Mouse (Mus musculus) MEL (cell line): ENCODE measurements at regions not wholly inside any gene's neighbourhood (a gene's known extent, or its start where the extent isn't known, plus 50 kb on each side); places are given as distances from the start of the nearest gene placed in this dataset.

Source experiments
- DNase-seq: peaks from one replicate; pipeline ENCODE4 v3.0.0; 2011; ENCODE audit warnings: low read depth, low spot score
- H3K27ac ChIP-seq: 2 replicates; pipeline ENCODE4 v1.5.1; 2012; ENCODE audit warnings: low read depth, mild to moderate bottlenecking, control low read depth, low read length, moderate library complexity; ENCODE audit not compliant: control insufficient read depth
- H3K27me3 ChIP-seq, 2 experiments: fragments of 150-350 bp in 1 of 2; sonication (generic) in 1 of 2; 2 replicates each; pipeline ENCODE4 v1.6.1; 2012; ENCODE audit warnings: low read length in 2 of 2, mild to moderate bottlenecking in 2 of 2, improper control_type of control experiment in 1 of 2, moderate library complexity in 1 of 2; ENCODE audit not compliant: insufficient read depth in 2 of 2, control insufficient read depth in 1 of 2
- H3K36me3 ChIP-seq, 2 experiments: 2 replicates each; pipeline ENCODE4 v1.6.1; 2012 to 2014; ENCODE audit warnings: low read length in 2 of 2, improper control_type of control experiment in 1 of 2, inconsistent platforms in 1 of 2, mild to moderate bottlenecking in 1 of 2; ENCODE audit not compliant: insufficient read depth in 2 of 2, control insufficient read depth in 1 of 2
- H3K4me1 ChIP-seq, 2 experiments: fragments of 150-350 bp in 1 of 2; sonication (generic) in 1 of 2; 2 replicates each; pipeline ENCODE4 v1.6.1; 2012; ENCODE audit warnings: low read length in 2 of 2, improper control_type of control experiment in 1 of 2, mild to moderate bottlenecking in 1 of 2; ENCODE audit not compliant: insufficient read depth in 2 of 2, control insufficient read depth in 1 of 2
- H3K4me3 ChIP-seq, 2 experiments: fragments of 150-350 bp in 1 of 2; sonication (generic) in 1 of 2; 2 replicates each; pipeline ENCODE4 v1.5.1; 2012; ENCODE audit warnings: low read depth in 2 of 2, low read length in 2 of 2, mild to moderate bottlenecking in 2 of 2, moderate library complexity in 2 of 2, control low read depth in 1 of 2, improper control_type of control experiment in 1 of 2; ENCODE audit not compliant: control insufficient read depth in 1 of 2, insufficient read depth in 1 of 2
- H3K79me2 ChIP-seq: 2 replicates; pipeline ENCODE4 v1.6.1; 2012; ENCODE audit warnings: mild to moderate bottlenecking, low read length, moderate library complexity; ENCODE audit not compliant: control insufficient read depth, poor library complexity, insufficient read depth
- H3K9ac ChIP-seq: 2 replicates; pipeline ENCODE4 v1.6.1; 2012; ENCODE audit warnings: low read depth, mild to moderate bottlenecking, control low read depth, low read length, moderate library complexity; ENCODE audit not compliant: control insufficient read depth, poor library complexity, severe bottlenecking
- H3K9me3 ChIP-seq: fragments of 150-350 bp; sonication (generic); replicated peaks from 2 replicates; pipeline ENCODE4 v1.6.1; 2012; ENCODE audit warnings: mild to moderate bottlenecking, low read length, improper control_type of control experiment, moderate library complexity; ENCODE audit not compliant: insufficient read depth
- BHLHE40 ChIP-seq: IDR thresholded peaks from 2 replicates; pipeline ENCODE4 v1.6.1; 2012; ENCODE audit warnings: low read depth, mild to moderate bottlenecking, inconsistent platforms, low read length, improper control_type of control experiment, borderline replicate concordance
- CHD1 ChIP-seq: IDR thresholded peaks from 2 replicates; pipeline ENCODE4 v1.6.1; 2012; ENCODE audit warnings: low read depth, mild to moderate bottlenecking, inconsistent platforms, low read length, improper control_type of control experiment
- CTCF ChIP-seq, 3 experiments: IDR thresholded peaks in 2 of 3; conservative IDR thresholded peaks in 1 of 3; 2 replicates each; pipeline ENCODE4 v1.5.1; 2011 to 2012; ENCODE audit warnings: low read length in 3 of 3, low read depth in 2 of 3, mild to moderate bottlenecking in 2 of 3, improper control_type of control experiment in 1 of 3, inconsistent platforms in 1 of 3, mixed read lengths in 1 of 3, moderate library complexity in 1 of 3; ENCODE audit not compliant: control insufficient read depth in 1 of 3, insufficient read depth in 1 of 3, poor library complexity in 1 of 3, severe bottlenecking in 1 of 3
- E2F4 ChIP-seq: IDR thresholded peaks from 2 replicates; pipeline ENCODE4 v1.6.1; 2011; ENCODE audit warnings: low read depth, low read length, improper control_type of control experiment, borderline replicate concordance
- ELF1 ChIP-seq: IDR thresholded peaks from 2 replicates; pipeline ENCODE4 v1.6.1; 2014; ENCODE audit warnings: low read depth, mild to moderate bottlenecking, inconsistent platforms, low read length, improper control_type of control experiment, moderate library complexity
- JUND ChIP-seq: IDR thresholded peaks from 2 replicates; pipeline ENCODE4 v1.6.1; 2011; ENCODE audit warnings: low read depth, mild to moderate bottlenecking, improper control_type of control experiment, low read length
- MAFK ChIP-seq: IDR thresholded peaks from 2 replicates; pipeline ENCODE4 v1.6.1; 2011; ENCODE audit warnings: low read depth, mild to moderate bottlenecking, low read length, improper control_type of control experiment, borderline replicate concordance
- MAZ ChIP-seq: IDR thresholded peaks from 2 replicates; pipeline ENCODE4 v1.6.1; 2012; ENCODE audit warnings: low read depth, mild to moderate bottlenecking, inconsistent platforms, low read length, improper control_type of control experiment
- MXI1 ChIP-seq: IDR thresholded peaks from 2 replicates; pipeline ENCODE4 v1.6.1; 2011; ENCODE audit warnings: mild to moderate bottlenecking, low read depth, low read length, improper control_type of control experiment
- NRF1 ChIP-seq: IDR thresholded peaks from 2 replicates; pipeline ENCODE4 v1.6.1; 2014; ENCODE audit warnings: low read depth, mild to moderate bottlenecking, inconsistent platforms, low read length, improper control_type of control experiment, moderate library complexity; ENCODE audit not compliant: poor library complexity, insufficient read depth, severe bottlenecking
- RAD21 ChIP-seq: IDR thresholded peaks from 2 replicates; pipeline ENCODE4 v1.6.1; 2011; ENCODE audit warnings: mild to moderate bottlenecking, low read depth, low read length, improper control_type of control experiment
- SIN3A ChIP-seq: IDR thresholded peaks from 2 replicates; pipeline ENCODE4 v1.6.1; 2012; ENCODE audit warnings: low read length, improper control_type of control experiment, inconsistent platforms
- SMC3 ChIP-seq: IDR thresholded peaks from 2 replicates; pipeline ENCODE4 v1.6.1; 2011; ENCODE audit warnings: low read depth, low read length, improper control_type of control experiment
- TAL1 ChIP-seq: IDR thresholded peaks from 2 replicates; pipeline ENCODE4 v1.6.1; 2012; ENCODE audit warnings: mild to moderate bottlenecking, inconsistent platforms, low read length, moderate library complexity, mixed read lengths
- TBP ChIP-seq: IDR thresholded peaks from 2 replicates; pipeline ENCODE4 v1.8.0; 2011; ENCODE audit warnings: low read depth, low read length, improper control_type of control experiment
- TCF12 ChIP-seq: IDR thresholded peaks from 2 replicates; pipeline ENCODE4 v1.6.1; 2014; ENCODE audit warnings: low read depth, mild to moderate bottlenecking, inconsistent platforms, low read length, improper control_type of control experiment, moderate library complexity
- USF1 ChIP-seq: IDR thresholded peaks from 2 replicates; pipeline ENCODE4 v1.6.1; 2014; ENCODE audit warnings: low read depth, mild to moderate bottlenecking, inconsistent platforms, low read length, improper control_type of control experiment, moderate library complexity
- ZC3H11A ChIP-seq: IDR thresholded peaks from 2 replicates; pipeline ENCODE4 v1.6.1; 2012; ENCODE audit warnings: low read depth, mild to moderate bottlenecking, inconsistent platforms, low read length, improper control_type of control experiment
- ZKSCAN1 ChIP-seq: IDR thresholded peaks from 2 replicates; pipeline ENCODE4 v1.6.1; 2012; ENCODE audit warnings: low read depth, mild to moderate bottlenecking, inconsistent platforms, low read length, improper control_type of control experiment, moderate library complexity
- ZNF384 ChIP-seq: IDR thresholded peaks from 2 replicates; pipeline ENCODE4 v1.6.1; 2012; ENCODE audit warnings: low read depth, mild to moderate bottlenecking, inconsistent platforms, low read length, improper control_type of control experiment

DNA sequence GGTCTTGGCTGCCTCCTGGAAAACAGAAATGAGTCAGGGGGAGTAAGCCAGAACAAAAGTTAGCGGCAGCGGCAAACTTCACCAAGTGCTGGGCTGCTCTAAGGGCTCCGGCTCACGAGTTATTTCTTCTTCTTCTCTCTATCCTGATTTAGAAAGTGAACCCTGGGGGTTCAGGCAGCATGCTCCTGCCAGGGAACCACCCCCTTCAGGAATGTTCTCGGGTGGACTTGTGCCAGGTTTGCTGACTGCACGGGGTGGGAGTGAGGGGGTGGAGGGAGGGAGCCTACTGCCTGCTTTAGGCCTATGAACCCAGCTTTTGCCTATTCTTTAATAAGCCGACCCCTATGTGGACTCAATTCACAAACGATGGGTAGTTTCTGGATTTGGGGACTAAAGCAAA is 148.6 kb downstream of the Dll1 start:
- no peaks in the 10 kb centered on the region for H3K36me3 ChIP-seq
- TF ChIP-seq CHD1, result no peak
- TF ChIP-seq E2F4, result no peak
- TF ChIP-seq MXI1, result no peak
- TF ChIP-seq JUND, result no peak
- no peak for TF ChIP-seq TBP
- no peak for TF ChIP-seq ZKSCAN1
- no peak for TF ChIP-seq NRF1
- TF ChIP-seq ZNF384, result no peak
- TF ChIP-seq ZC3H11A, result no peak
- TF ChIP-seq MAFK, result no peak
- TF ChIP-seq USF1, result no peak
- no peak for TF ChIP-seq SMC3
- TF ChIP-seq ELF1, result no peak
- TF ChIP-seq BHLHE40, result no peak
- no peak for TF ChIP-seq CTCF (IDR thresholded peaks at IDR 0.05 in 2 of 3, conservative IDR thresholded peaks at IDR 0.05 in 1 of 3; ENCODE audit: control insufficient read depth in 1 of 3, insufficient read depth in 1 of 3, low read depth in 2 of 3, low read length in 3 of 3, poor library complexity in 1 of 3, severe bottlenecking in 1 of 3)
- no peak for DNase-seq
- no peaks in the 10 kb centered on the region for H3K79me2 ChIP-seq
- H3K9me3 ChIP-seq, result no peaks in the 10 kb centered on the region
- no peak overlapping the region for H3K4me3 ChIP-seq
- no peak overlapping the region for H3K9ac ChIP-seq
- no peaks in the 10 kb centered on the region for H3K27me3 ChIP-seq
- H3K4me1 ChIP-seq, result no peaks in the 10 kb centered on the region
- H3K27ac ChIP-seq, result no peak overlapping the region

DNA sequence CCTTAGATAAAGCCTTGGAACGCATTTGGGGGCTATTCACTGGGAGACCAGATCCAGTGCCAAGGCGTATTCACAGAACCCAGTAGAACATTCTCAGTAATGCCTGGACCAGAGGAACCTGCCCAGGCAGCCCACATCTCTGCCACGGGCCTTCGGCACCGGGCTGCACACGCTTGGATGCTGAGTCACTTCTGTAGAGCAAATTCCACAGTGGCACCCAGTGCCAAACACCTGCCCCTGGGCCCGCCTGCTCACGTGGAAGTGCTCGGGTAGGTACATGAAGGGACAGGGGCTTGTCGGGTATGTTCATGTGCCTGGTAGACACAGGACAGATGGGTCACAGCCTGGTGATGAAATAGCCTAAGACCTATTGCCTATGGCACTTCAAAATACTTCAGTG is 152.8 kb downstream of the Dll1 start:
- no peaks in the 10 kb centered on the region for H3K9me3 ChIP-seq
- TF ChIP-seq TCF12 (no peak), CHD1 (no peak), ZC3H11A (no peak), SIN3A (no peak), SMC3 (no peak), MAZ (no peak), JUND (no peak), E2F4 (no peak), TAL1 (no peak), ZKSCAN1 (no peak), ZNF384 (no peak), RAD21 (no peak)
- TF ChIP-seq, all 39 proteins: peak for 0
- Histone ChIP-seq H3K27ac (no peak overlapping the region), H3K27me3 (no peaks in the 10 kb centered on the region), H3K79me2 (no peaks in the 10 kb centered on the region), H3K36me3 (no peaks in the 10 kb centered on the region), H3K4me3 (no peak overlapping the region), H3K4me1 (no peaks in the 10 kb centered on the region), H3K9ac (no peak overlapping the region)
- DNase-seq, result no peak
